Mouse (Mus musculus): ENCODE measurements around the gene Hand1. TPM values are rescaled to one million over a fixed set of nuclear protein-coding genes. Genes with fewer than 3 reads are reported as not detected.

Gene Hand1
- 0.11 and 0.18 TPM in 2 replicates for polyA plus RNA-seq (2015; fragmentation: Nextera tagmentation; extraction: Ambion mirVana)

- Histone ChIP-seq H3K27ac (ENCODE audit: low read length) (no peak within 1 kb of the TSS), H3K4me3 (ENCODE audit: low read depth, low read length) (no peak within 1 kb of the TSS), H3K27me3 (ENCODE audit: control insufficient read depth, insufficient read depth, low read depth, low read length) (peaks cover 98% of the 10 kb centered on the region), H3K4me2 (ENCODE audit: low read depth, low read length) (no peak within 1 kb of the TSS), H3K4me1 (ENCODE audit: control insufficient read depth, low read depth, low read length) (no peaks in the 10 kb centered on the region; the same call in 1 of the 2 replicates), H3K36me3 (ENCODE audit: control insufficient read depth, insufficient read depth) (no peaks in the 10 kb centered on the region), H3K9ac (ENCODE audit: low read depth, low read length) (no peak within 1 kb of the TSS), H3K9me3 (replicated peaks; ENCODE audit: control insufficient read depth, low read length) (no peaks in the 10 kb centered on the region)
- 9% methylated on average over 23 of the region's 23 CpGs for WGBS (ENCODE audit: insufficient replicate concordance)
- ATAC-seq (ENCODE audit: low read depth) = no peak
These were observed at the start of gene Hand1 for GRCm38 (mm10) chr11:57832552-57833201. TSS of gene Hand1 (minus strand) at chr11:57832818.

- Histone ChIP-seq H3K4me2 (ENCODE audit: low read depth, low read length) (no peak overlapping the region), H3K9ac (ENCODE audit: low read depth, low read length) (no peak overlapping the region), H3K36me3 (ENCODE audit: control insufficient read depth, insufficient read depth) (no peaks in the 10 kb centered on the region), H3K27me3 (ENCODE audit: control insufficient read depth, insufficient read depth, low read depth, low read length) (no peaks in the 10 kb centered on the region), H3K4me1 (ENCODE audit: control insufficient read depth, low read depth, low read length) (no peaks in the 10 kb centered on the region; the same call in 1 of the 2 replicates), H3K4me3 (ENCODE audit: low read depth, low read length) (no peak overlapping the region), H3K9me3 (replicated peaks; ENCODE audit: control insufficient read depth, low read length) (no peaks in the 10 kb centered on the region), H3K27ac (ENCODE audit: low read length) (no peak overlapping the region)
- ATAC-seq (ENCODE audit: low read depth) = no peak
- 47% methylated on average over 2 of the region's 2 CpGs for WGBS (ENCODE audit: insufficient replicate concordance)
These were observed 43.5 kb upstream of the Hand1 start for GRCm38 (mm10) chr11:57876157-57876556.

DNA sequence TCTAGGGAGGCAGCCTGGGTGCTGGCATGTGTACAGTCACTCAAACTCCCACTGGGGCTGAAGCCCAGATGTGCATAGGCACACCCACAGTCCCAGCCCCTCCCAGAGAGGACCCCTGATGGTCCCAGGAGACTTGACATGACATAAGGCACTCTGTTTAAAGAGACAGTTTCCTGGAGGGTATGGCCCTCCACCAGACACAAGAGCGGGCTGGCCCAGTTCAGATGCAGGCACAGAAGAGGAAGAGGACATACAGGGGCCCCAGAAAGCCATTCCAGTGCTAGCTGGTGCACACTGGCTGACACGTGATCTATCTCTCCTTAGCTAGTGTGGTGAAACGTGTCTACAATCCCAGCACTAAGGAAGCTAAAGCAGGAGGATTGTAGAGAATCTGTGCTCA lies 40.4 kb upstream of the Hand1 start:
- Histone ChIP-seq H3K4me2 (ENCODE audit: low read depth, low read length) (no peak overlapping the region), H3K4me1 (ENCODE audit: control insufficient read depth, low read depth, low read length) (no peaks in the 10 kb centered on the region; the same call in 1 of the 2 replicates), H3K4me3 (ENCODE audit: low read depth, low read length) (no peak overlapping the region), H3K9me3 (replicated peaks; ENCODE audit: control insufficient read depth, low read length) (no peaks in the 10 kb centered on the region), H3K27ac (ENCODE audit: low read length) (no peak overlapping the region), H3K27me3 (ENCODE audit: control insufficient read depth, insufficient read depth, low read depth, low read length) (no peaks in the 10 kb centered on the region), H3K9ac (ENCODE audit: low read depth, low read length) (no peak overlapping the region), H3K36me3 (ENCODE audit: control insufficient read depth, insufficient read depth) (no peaks in the 10 kb centered on the region)
- 15% methylated on average over 3 of the region's 3 CpGs for WGBS (ENCODE audit: insufficient replicate concordance)
- ATAC-seq (ENCODE audit: low read depth) = no peak; the same call in 1 of the 2 replicates

GRCm38 (mm10) chr11:57868753-57869460 lies 36.3 kb upstream of the Hand1 start:
- no peak overlapping the region for H3K4me2 ChIP-seq (ENCODE audit: low read depth, low read length)
- WGBS (ENCODE audit: insufficient replicate concordance) = 26% methylated on average over 9 of the region's 9 CpGs
- no peak overlapping the region for H3K9ac ChIP-seq (ENCODE audit: low read depth, low read length)
- H3K36me3 ChIP-seq (ENCODE audit: control insufficient read depth, insufficient read depth) = no peaks in the 10 kb centered on the region
- H3K27ac ChIP-seq (ENCODE audit: low read length) = no peak overlapping the region
- H3K27me3 ChIP-seq (ENCODE audit: control insufficient read depth, insufficient read depth, low read depth, low read length) = peaks cover 7% of the 10 kb centered on the region; the same call in 1 of the 2 replicates
- no peaks in the 10 kb centered on the region; the same call in 1 of the 2 replicates for H3K4me1 ChIP-seq (ENCODE audit: control insufficient read depth, low read depth, low read length)
- no peaks in the 10 kb centered on the region for H3K9me3 ChIP-seq (replicated peaks; ENCODE audit: control insufficient read depth, low read length)
- H3K4me3 ChIP-seq (ENCODE audit: low read depth, low read length) = no peak overlapping the region
- ATAC-seq (ENCODE audit: low read depth) = no peak

- no peak overlapping the region for H3K4me3 ChIP-seq (ENCODE audit: low read depth, low read length)
- no peaks in the 10 kb centered on the region for H3K36me3 ChIP-seq (ENCODE audit: control insufficient read depth, insufficient read depth)
- 18% methylated on average over 7 of the region's 7 CpGs for WGBS (ENCODE audit: insufficient replicate concordance)
- H3K9me3 ChIP-seq (replicated peaks; ENCODE audit: control insufficient read depth, low read length) = no peaks in the 10 kb centered on the region
- H3K4me2 ChIP-seq (ENCODE audit: low read depth, low read length) = no peak overlapping the region
- no peak for ATAC-seq (ENCODE audit: low read depth)
- H3K4me1 ChIP-seq (ENCODE audit: control insufficient read depth, low read depth, low read length) = no peaks in the 10 kb centered on the region
- H3K27me3 ChIP-seq (ENCODE audit: control insufficient read depth, insufficient read depth, low read depth, low read length) = peaks cover 7% of the 10 kb centered on the region; the same call in 1 of the 2 replicates
- no peak overlapping the region for H3K9ac ChIP-seq (ENCODE audit: low read depth, low read length)
- no peak overlapping the region for H3K27ac ChIP-seq (ENCODE audit: low read length)
These were observed 33.8 kb upstream of the Hand1 start for GRCm38 (mm10) chr11:57866466-57866865.

GRCm38 (mm10) chr11:57864577-57864976 lies 32.0 kb upstream of the Hand1 start:
- Histone ChIP-seq H3K9ac (ENCODE audit: low read depth, low read length) (no peak overlapping the region), H3K4me2 (ENCODE audit: low read depth, low read length) (no peak overlapping the region), H3K9me3 (replicated peaks; ENCODE audit: control insufficient read depth, low read length) (no peaks in the 10 kb centered on the region), H3K27ac (ENCODE audit: low read length) (no peak overlapping the region), H3K4me1 (ENCODE audit: control insufficient read depth, low read depth, low read length) (no peaks in the 10 kb centered on the region), H3K36me3 (ENCODE audit: control insufficient read depth, insufficient read depth) (no peaks in the 10 kb centered on the region), H3K4me3 (ENCODE audit: low read depth, low read length) (no peak overlapping the region), H3K27me3 (ENCODE audit: control insufficient read depth, insufficient read depth, low read depth, low read length) (peaks cover 7% of the 10 kb centered on the region; the same call in 1 of the 2 replicates)
- WGBS (ENCODE audit: insufficient replicate concordance) = 24% methylated on average over 8 of the region's 8 CpGs
- no peak for ATAC-seq (ENCODE audit: low read depth)

DNA sequence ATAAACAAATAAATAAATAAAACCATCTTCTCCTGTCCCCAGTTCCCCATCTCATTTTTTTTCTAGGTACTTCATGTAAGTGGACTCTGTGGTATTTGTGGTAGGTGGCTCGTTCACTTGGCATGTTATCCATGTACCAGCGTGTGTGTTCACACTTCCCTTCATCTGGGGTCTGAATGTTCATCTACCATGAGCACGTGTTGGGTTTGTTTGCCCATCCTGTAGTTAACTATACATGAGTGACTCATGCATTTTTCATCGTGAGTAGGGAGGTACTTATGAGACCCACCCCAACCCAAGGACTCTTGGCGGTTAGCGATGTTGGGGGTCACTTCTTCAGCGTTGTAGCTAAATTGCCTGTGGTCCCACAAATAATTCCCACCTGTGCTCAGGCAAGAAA lies 29.5 kb upstream of the Hand1 start:
- no peak overlapping the region for H3K9ac ChIP-seq (ENCODE audit: low read depth, low read length)
- H3K27ac ChIP-seq (ENCODE audit: low read length) = no peak overlapping the region
- WGBS (ENCODE audit: insufficient replicate concordance) = 65% methylated on average over 7 of the region's 7 CpGs
- H3K4me2 ChIP-seq (ENCODE audit: low read depth, low read length) = no peak overlapping the region
- ATAC-seq (ENCODE audit: low read depth) = no peak
- no peaks in the 10 kb centered on the region for H3K4me1 ChIP-seq (ENCODE audit: control insufficient read depth, low read depth, low read length)
- no peak overlapping the region for H3K4me3 ChIP-seq (ENCODE audit: low read depth, low read length)
- no peaks in the 10 kb centered on the region for H3K36me3 ChIP-seq (ENCODE audit: control insufficient read depth, insufficient read depth)
- no peaks in the 10 kb centered on the region for H3K9me3 ChIP-seq (replicated peaks; ENCODE audit: control insufficient read depth, low read length)
- peaks cover 7% of the 10 kb centered on the region; the same call in 1 of the 2 replicates for H3K27me3 ChIP-seq (ENCODE audit: control insufficient read depth, insufficient read depth, low read depth, low read length)

- H3K27me3 ChIP-seq (ENCODE audit: control insufficient read depth, insufficient read depth, low read depth, low read length) = no peaks in the 10 kb centered on the region
- 43% methylated on average over 4 of the region's 4 CpGs for WGBS (ENCODE audit: insufficient replicate concordance)
- no peaks in the 10 kb centered on the region for H3K36me3 ChIP-seq (ENCODE audit: control insufficient read depth, insufficient read depth)
- no peak overlapping the region for H3K9ac ChIP-seq (ENCODE audit: low read depth, low read length)
- H3K4me3 ChIP-seq (ENCODE audit: low read depth, low read length) = no peak overlapping the region
- no peaks in the 10 kb centered on the region for H3K4me1 ChIP-seq (ENCODE audit: control insufficient read depth, low read depth, low read length)
- no peak overlapping the region for H3K27ac ChIP-seq (ENCODE audit: low read length)
- no peak overlapping the region for H3K4me2 ChIP-seq (ENCODE audit: low read depth, low read length)
- no peak for ATAC-seq (ENCODE audit: low read depth)
- no peaks in the 10 kb centered on the region for H3K9me3 ChIP-seq (replicated peaks; ENCODE audit: control insufficient read depth, low read length)
These were observed 25.1 kb upstream of the Hand1 start for GRCm38 (mm10) chr11:57857709-57858108.

DNA sequence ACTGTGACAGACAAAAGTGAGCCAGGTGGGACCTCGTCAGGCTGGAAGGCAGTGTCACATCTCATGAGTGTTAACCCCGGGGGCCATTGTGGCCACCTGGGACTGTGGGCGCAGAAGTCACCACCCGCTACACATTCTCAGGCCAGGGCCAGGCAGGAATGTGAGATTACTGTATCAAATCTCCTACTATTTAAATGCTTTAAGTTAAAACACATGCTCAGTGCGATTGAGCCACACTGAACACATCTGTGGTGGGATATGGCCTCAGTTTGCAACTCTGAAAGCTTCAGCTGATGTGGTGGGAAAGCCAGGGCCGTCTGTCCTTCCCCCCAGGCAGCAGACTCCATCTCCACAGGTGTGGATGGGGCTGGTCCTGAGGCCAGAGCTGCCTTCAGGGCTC lies 21.0 kb upstream of the Hand1 start:
- H3K4me2 ChIP-seq (ENCODE audit: low read depth, low read length) = no peak overlapping the region
- H3K4me1 ChIP-seq (ENCODE audit: control insufficient read depth, low read depth, low read length) = no peaks in the 10 kb centered on the region
- 59% methylated on average over 6 of the region's 6 CpGs for WGBS (ENCODE audit: insufficient replicate concordance)
- ATAC-seq (ENCODE audit: low read depth) = no peak
- H3K9ac ChIP-seq (ENCODE audit: low read depth, low read length) = no peak overlapping the region
- H3K27ac ChIP-seq (ENCODE audit: low read length) = no peak overlapping the region
- H3K9me3 ChIP-seq (replicated peaks; ENCODE audit: control insufficient read depth, low read length) = no peaks in the 10 kb centered on the region
- peaks cover 2% of the 10 kb centered on the region; the same call in 1 of the 2 replicates for H3K27me3 ChIP-seq (ENCODE audit: control insufficient read depth, insufficient read depth, low read depth, low read length)
- no peaks in the 10 kb centered on the region for H3K36me3 ChIP-seq (ENCODE audit: control insufficient read depth, insufficient read depth)
- H3K4me3 ChIP-seq (ENCODE audit: low read depth, low read length) = no peak overlapping the region
